Mouse (Mus musculus): ENCODE data around the gene Wrap73.

Gene Wrap73

GRCm38 (mm10) chr4:154142211-154143040 is at the start of gene Wrap73:
Gene Wrap73 (plus strand): TSS chr4:154142372.
- DNase-seq = peak; percentile 91

GRCm38 (mm10) chr4:154093210-154093609 is 49.0 kb upstream of the Wrap73 start:
- DNase-seq = peak; percentile 65

- DNase-seq = no peak
These were observed 46.1 kb upstream of the Wrap73 start for GRCm38 (mm10) chr4:154096111-154096510.

- DNase-seq = no peak
These were observed 42.8 kb upstream of the Wrap73 start for GRCm38 (mm10) chr4:154099361-154099760.

GRCm38 (mm10) chr4:154103386-154103785 is 38.8 kb upstream of the Wrap73 start:
- DNase-seq = no peak

- DNase-seq = no peak
These were observed 38.3 kb upstream of the Wrap73 start for GRCm38 (mm10) chr4:154103912-154104311.

- peak; percentile 71 for DNase-seq
These were observed 36.7 kb upstream of the Wrap73 start for GRCm38 (mm10) chr4:154105381-154106001.

GRCm38 (mm10) chr4:154106497-154107061 is 35.6 kb upstream of the Wrap73 start:
- no peak for DNase-seq

GRCm38 (mm10) chr4:154109216-154109849 is 32.8 kb upstream of the Wrap73 start:
- DNase-seq = no peak

- DNase-seq = no peak
These were observed 32.3 kb upstream of the Wrap73 start for GRCm38 (mm10) chr4:154109850-154110243.

- no peak for DNase-seq
These were observed 25.8 kb upstream of the Wrap73 start for GRCm38 (mm10) chr4:154116421-154116820.

GRCm38 (mm10) chr4:154118782-154119181 is 23.4 kb upstream of the Wrap73 start:
- DNase-seq = no peak

GRCm38 (mm10) chr4:154119208-154119607 is 23.0 kb upstream of the Wrap73 start:
- DNase-seq = no peak

- DNase-seq = no peak
These were observed 20.4 kb upstream of the Wrap73 start for GRCm38 (mm10) chr4:154121800-154122199.

- no peak for DNase-seq
These were observed 19.8 kb upstream of the Wrap73 start for GRCm38 (mm10) chr4:154122374-154122773.

- DNase-seq = no peak
These were observed 18.6 kb upstream of the Wrap73 start for GRCm38 (mm10) chr4:154123553-154123952.

GRCm38 (mm10) chr4:154125202-154125601 is 17.0 kb upstream of the Wrap73 start:
- no peak for DNase-seq

- no peak for DNase-seq
These were observed 14.9 kb upstream of the Wrap73 start for GRCm38 (mm10) chr4:154127273-154127672.

- DNase-seq = no peak
These were observed 12.2 kb upstream of the Wrap73 start for GRCm38 (mm10) chr4:154129950-154130349.

- DNase-seq = no peak
These were observed 10.3 kb upstream of the Wrap73 start for GRCm38 (mm10) chr4:154131894-154132293.

GRCm38 (mm10) chr4:154134803-154135202 is 7.4 kb upstream of the Wrap73 start:
- no peak for DNase-seq

GRCm38 (mm10) chr4:154137139-154137538 is 5.0 kb upstream of the Wrap73 start:
- DNase-seq = no peak

- peak; percentile 46 for DNase-seq
These were observed 2.4 kb upstream of the Wrap73 start for GRCm38 (mm10) chr4:154139671-154140181.

- DNase-seq = no peak
These were observed 2.2 kb upstream of the Wrap73 start, which contains the start of gene Trp73 for GRCm38 (mm10) chr4:154140182-154140212. Gene Trp73 (minus strand): TSS chr4:154140208.
